Mouse (Mus musculus) midbrain, embryonic 11.5 days (tissue): ENCODE measurements at regions not wholly inside any gene's neighbourhood (a gene's known extent, or its start where the extent isn't known, plus 50 kb on each side); places are given as distances from the start of the nearest gene placed in this dataset.

Experiments
- ATAC-seq: fragments of 200-750 bp; cut with Nextera tagmentation; 2 replicates; pipeline ENCODE4 v1.8.0; 2017; ENCODE audit warnings: moderate TSS enrichment, moderate library complexity; ENCODE audit not compliant: low FRiP score
- DNase-seq: peaks from one replicate; pipeline ENCODE4 v3.0.0; 2015; ENCODE audit warnings: low spot score; ENCODE audit errors: missing footprints
- H3K27ac ChIP-seq: fragments of 300-500 bp; sonication (generic); 2 replicates; pipeline ENCODE4 v1.5.1; 2014; ENCODE audit warnings: low read depth, low read length
- H3K27me3 ChIP-seq: fragments of 300-500 bp; sonication (generic); 2 replicates; pipeline ENCODE4 v1.6.1; 2014; ENCODE audit warnings: mild to moderate bottlenecking, low read length, moderate library complexity, mixed read lengths; ENCODE audit not compliant: control insufficient read depth, insufficient read depth
- H3K36me3 ChIP-seq: fragments of 300-500 bp; sonication (generic); 2 replicates; pipeline ENCODE4 v1.6.1; 2014; ENCODE audit warnings: mild to moderate bottlenecking, low read length, moderate library complexity, mixed read lengths; ENCODE audit not compliant: control insufficient read depth, insufficient read depth
- H3K4me1 ChIP-seq: fragments of 300-500 bp; sonication (generic); 2 replicates; pipeline ENCODE4 v1.6.1; 2014; ENCODE audit warnings: low read length; ENCODE audit not compliant: control insufficient read depth, insufficient read depth
- H3K4me2 ChIP-seq: fragments of 300-500 bp; sonication (generic); 2 replicates; pipeline ENCODE4 v1.6.1; 2014; ENCODE audit warnings: mild to moderate bottlenecking, moderate library complexity
- H3K4me3 ChIP-seq: fragments of 300-500 bp; sonication (generic); 2 replicates; pipeline ENCODE4 v1.5.1; 2014; ENCODE audit warnings: low read depth, low read length
- H3K9ac ChIP-seq: fragments of 300-500 bp; sonication (generic); 2 replicates; pipeline ENCODE4 v1.6.1; 2014; ENCODE audit warnings: low read length
- H3K9me3 ChIP-seq: fragments of 300-500 bp; sonication (generic); 2 replicates; pipeline ENCODE4 v1.6.1; 2016; ENCODE audit warnings: low read length; ENCODE audit not compliant: control insufficient read depth
- WGBS: fragments of 180-500 bp; shearing (Covaris S2); extraction: QIAGEN DNeasy Blood & Tissue Kit; methylation state at CpG from one replicate; pipeline ENCODE4 v1.1.7; 2014; 5-methylcytosine and 5-hydroxymethylcytosine counted together

GRCm38 (mm10) chr6:31231821-31232220, 166.7 kb upstream of the Mkln1 start:
- Histone ChIP-seq H3K4me2 (no peak overlapping the region), H3K27ac (no peak overlapping the region), H3K9me3 (no peaks in the 10 kb centered on the region), H3K4me1 (peaks cover 6% of the 10 kb centered on the region; the same call in 1 of the 2 replicates), H3K27me3 (no peaks in the 10 kb centered on the region), H3K9ac (no peak overlapping the region), H3K36me3 (no peaks in the 10 kb centered on the region), H3K4me3 (no peak overlapping the region)
- ATAC-seq (no peak), DNase-seq (no peak)
- 90% methylated on average over 4 of the region's 4 CpGs for WGBS

GRCm38 (mm10) chr6:31233252-31233993, 165.1 kb upstream of the Mkln1 start:
- Histone ChIP-seq H3K27me3 (no peaks in the 10 kb centered on the region), H3K9ac (peak overlapping the region; percentile 18; the same call in 1 of the 2 replicates), H3K36me3 (no peaks in the 10 kb centered on the region), H3K9me3 (no peaks in the 10 kb centered on the region), H3K4me2 (peak overlapping the region; percentile 19), H3K27ac (no peak overlapping the region), H3K4me3 (no peak overlapping the region), H3K4me1 (peaks cover 6% of the 10 kb centered on the region; the same call in 1 of the 2 replicates)
- DNase-seq (peak; percentile 90), ATAC-seq (peak; percentile 33; the same call in 1 of the 2 replicates)
- WGBS = 36% methylated on average over 18 of the region's 18 CpGs

GRCm38 (mm10) chr6:31240051-31240450, 158.5 kb upstream of the Mkln1 start:
- DNase-seq = no peak
- H3K4me1 ChIP-seq = no peaks in the 10 kb centered on the region
- WGBS = 24% methylated on average over 9 of the region's 9 CpGs

GRCm38 (mm10) chr6:31250526-31250925, 148.0 kb upstream of the Mkln1 start:
- Histone ChIP-seq H3K27me3 (no peaks in the 10 kb centered on the region), H3K27ac (no peak overlapping the region), H3K4me2 (no peak overlapping the region), H3K9me3 (no peaks in the 10 kb centered on the region), H3K36me3 (no peaks in the 10 kb centered on the region), H3K4me3 (no peak overlapping the region), H3K4me1 (no peaks in the 10 kb centered on the region), H3K9ac (no peak overlapping the region)
- no peak for DNase-seq
- ATAC-seq = no peak
- 67% methylated on average over 2 of the region's 2 CpGs for WGBS

More at GRCm38 (mm10) chr6:31240051-31240450, 158.5 kb upstream of the Mkln1 start:
- Histone ChIP-seq H3K27ac (no peak overlapping the region), H3K9ac (no peak overlapping the region), H3K27me3 (no peaks in the 10 kb centered on the region), H3K9me3 (no peaks in the 10 kb centered on the region), H3K4me3 (no peak overlapping the region), H3K36me3 (no peaks in the 10 kb centered on the region), H3K4me2 (no peak overlapping the region)
- ATAC-seq = no peak

- Histone ChIP-seq H3K9me3 (no peaks in the 10 kb centered on the region), H3K27me3 (no peaks in the 10 kb centered on the region), H3K4me3 (no peak overlapping the region), H3K4me2 (peak overlapping the region; percentile 12; the same call in 1 of the 2 replicates), H3K9ac (no peak overlapping the region), H3K27ac (no peak overlapping the region), H3K4me1 (no peaks in the 10 kb centered on the region), H3K36me3 (no peaks in the 10 kb centered on the region)
- DNase-seq (peak; percentile 88), ATAC-seq (peak; percentile 54; the same call in 1 of the 2 replicates)
- WGBS = 26% methylated on average over 15 of the region's 15 CpGs
Observed at GRCm38 (mm10) chr6:31253251-31253935, 145.1 kb upstream of the Mkln1 start.

- Histone ChIP-seq H3K27me3 (no peaks in the 10 kb centered on the region), H3K4me3 (no peak overlapping the region), H3K9ac (no peak overlapping the region), H3K36me3 (no peaks in the 10 kb centered on the region), H3K27ac (no peak overlapping the region), H3K4me1 (no peaks in the 10 kb centered on the region), H3K9me3 (no peaks in the 10 kb centered on the region), H3K4me2 (no peak overlapping the region)
- ATAC-seq = no peak
- WGBS = 86% methylated on average over 10 of the region's 10 CpGs
- DNase-seq = no peak
Observed at GRCm38 (mm10) chr6:31260645-31261345, 137.7 kb upstream of the Mkln1 start.

- Histone ChIP-seq H3K36me3 (no peaks in the 10 kb centered on the region), H3K9ac (no peak overlapping the region), H3K27ac (no peak overlapping the region), H3K4me2 (no peak overlapping the region), H3K27me3 (no peaks in the 10 kb centered on the region), H3K4me1 (no peaks in the 10 kb centered on the region), H3K9me3 (no peaks in the 10 kb centered on the region), H3K4me3 (no peak overlapping the region)
- 91% methylated on average over 15 of the region's 15 CpGs for WGBS
- no peak for DNase-seq
- no peak for ATAC-seq
Observed at GRCm38 (mm10) chr6:31261797-31262540, 136.6 kb upstream of the Mkln1 start.

- Histone ChIP-seq H3K27ac (no peak overlapping the region), H3K36me3 (no peaks in the 10 kb centered on the region), H3K9ac (no peak overlapping the region), H3K9me3 (no peaks in the 10 kb centered on the region), H3K4me3 (no peak overlapping the region), H3K4me2 (no peak overlapping the region), H3K4me1 (no peaks in the 10 kb centered on the region), H3K27me3 (no peaks in the 10 kb centered on the region)
- ATAC-seq (no peak), DNase-seq (no peak)
- WGBS = 82% methylated on average over 8 of the region's 8 CpGs
Observed at GRCm38 (mm10) chr6:31262651-31263050, 135.9 kb upstream of the Mkln1 start.
